Mouse (Mus musculus): ENCODE measurements at regions not wholly inside any gene's neighbourhood (a gene's known extent, or its start where the extent isn't known, plus 50 kb on each side); places are given as distances from the start of the nearest gene placed in this dataset.

DNA sequence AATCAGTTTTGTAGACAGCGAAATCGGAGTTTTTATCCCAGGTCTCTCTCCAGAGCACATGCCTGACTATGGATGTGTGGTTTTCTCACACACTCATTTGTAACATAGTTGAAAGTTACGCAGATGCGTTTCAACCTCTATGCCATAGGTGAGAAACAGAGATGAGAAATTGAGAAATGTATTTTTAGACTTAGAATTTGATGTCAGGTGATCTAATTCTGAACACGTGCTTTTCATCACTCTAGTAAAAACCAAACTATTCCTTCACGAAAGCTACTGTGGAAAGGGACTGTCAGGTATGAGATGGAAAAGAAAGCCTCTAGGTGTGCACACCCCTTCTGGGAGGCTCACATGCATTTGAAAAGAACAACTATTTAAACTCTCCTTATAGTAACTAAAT is 96.8 kb upstream of the Fndc3a start:
- TF ChIP-seq EP300 (IDR thresholded peaks at IDR 0.05; ENCODE audit: insufficient read depth, low read depth, low read length) (no peak), CTCF (IDR thresholded peaks at IDR 0.05; ENCODE audit: low read depth, low read length) (no peak)
